Mouse (Mus musculus) T-helper 2 cell (primary cell): ENCODE measurements at regions not wholly inside any gene's neighbourhood (a gene's known extent, or its start where the extent isn't known, plus 50 kb on each side); places are given as distances from the start of the nearest gene placed in this dataset.
"Not testable (repeated sequence)": the region's sequence is repeated elsewhere in the genome, so short reads cannot be mapped to it uniquely, and the experiment has no call there.

Experiments
- in situ Hi-C: fragments of 300-600 bp; cut with MboI, MseI; formaldehyde crosslinking; loops from one replicate; pipeline ENCODE4 v1.15.1; 2025; ENCODE audit warnings: high pct_unique_total_duplicates

DNA sequence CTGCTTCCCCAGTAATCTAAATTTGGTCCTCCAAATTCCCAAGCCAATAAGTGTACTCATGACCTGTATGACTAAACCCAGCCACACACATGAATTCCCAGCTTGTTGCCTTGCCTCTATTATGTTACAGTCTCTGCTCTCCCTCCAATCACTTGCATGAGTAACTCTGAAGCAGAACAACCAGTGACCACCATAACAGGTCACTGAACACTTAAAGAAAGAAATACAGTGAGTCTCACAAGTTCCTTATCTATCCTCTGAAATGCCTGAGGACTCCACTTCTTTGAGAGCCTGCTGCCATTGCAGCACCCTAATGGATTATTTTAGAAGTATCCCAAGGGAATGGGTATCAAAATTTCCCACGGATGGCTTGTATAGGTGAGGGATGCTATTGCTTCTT is 909.7 kb downstream of the Sorcs3 start:
- in situ Hi-C loops: no loop called here

DNA sequence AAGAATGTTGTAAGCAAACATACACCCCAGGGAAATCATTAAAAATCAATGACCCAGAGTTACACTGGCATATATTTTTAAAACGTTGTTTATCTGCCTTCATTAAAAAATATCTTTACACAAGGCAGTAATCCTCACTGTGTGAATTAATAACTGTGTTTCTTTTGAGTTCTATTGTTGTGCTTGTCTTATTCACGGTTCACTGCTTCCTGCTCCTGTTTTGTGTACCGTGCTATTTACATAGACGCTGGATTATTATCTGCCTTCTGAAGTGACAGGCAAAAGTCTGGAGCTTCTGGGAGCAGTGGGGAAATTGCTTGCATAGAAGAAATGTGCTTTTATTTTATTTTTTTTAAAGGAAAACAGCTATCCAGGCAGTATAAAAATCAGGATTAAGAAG is 925.8 kb downstream of the Sorcs3 start:
- in situ Hi-C loops: no loop called here

DNA sequence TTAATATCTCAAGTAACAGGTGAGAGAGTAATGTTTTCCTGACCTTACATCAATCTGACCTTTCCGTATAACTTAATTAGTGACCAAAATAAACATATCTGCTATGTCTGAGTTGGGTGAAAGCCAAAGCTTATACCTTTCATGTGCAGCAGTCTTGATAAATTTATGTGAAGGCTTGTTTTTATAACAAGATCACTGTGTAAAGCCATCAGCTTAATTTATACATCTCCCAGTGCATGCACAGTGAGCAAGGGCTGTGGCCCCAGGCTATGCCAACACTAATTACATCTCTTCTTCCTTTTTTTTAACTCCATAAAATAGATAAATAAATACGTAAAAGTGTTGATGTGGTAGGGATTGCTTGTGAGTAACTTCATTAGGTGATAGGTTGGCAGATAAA is 966.3 kb downstream of the Sorcs3 start:
- in situ Hi-C loops: no loop called here

DNA sequence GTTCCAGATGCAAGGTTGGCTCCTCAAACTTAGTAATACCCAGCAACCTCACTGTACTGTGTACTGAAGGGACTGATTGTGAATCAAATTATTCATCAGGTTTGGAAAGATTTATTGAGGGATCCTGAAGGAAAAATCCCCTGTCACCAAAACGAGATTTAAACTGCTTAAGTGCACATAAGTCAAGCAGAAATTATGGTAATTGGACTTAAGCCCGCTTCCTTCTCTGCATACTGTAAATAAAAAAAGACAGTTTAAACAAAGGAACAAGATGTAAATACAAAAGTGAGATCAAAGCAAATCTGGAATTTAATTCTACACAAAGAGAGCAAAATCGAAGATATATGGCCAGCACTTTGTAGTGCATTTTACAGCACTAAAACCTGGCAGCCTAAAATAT is 1002.1 kb downstream of the Sorcs3 start:
- in situ Hi-C loops: no loop called here

DNA sequence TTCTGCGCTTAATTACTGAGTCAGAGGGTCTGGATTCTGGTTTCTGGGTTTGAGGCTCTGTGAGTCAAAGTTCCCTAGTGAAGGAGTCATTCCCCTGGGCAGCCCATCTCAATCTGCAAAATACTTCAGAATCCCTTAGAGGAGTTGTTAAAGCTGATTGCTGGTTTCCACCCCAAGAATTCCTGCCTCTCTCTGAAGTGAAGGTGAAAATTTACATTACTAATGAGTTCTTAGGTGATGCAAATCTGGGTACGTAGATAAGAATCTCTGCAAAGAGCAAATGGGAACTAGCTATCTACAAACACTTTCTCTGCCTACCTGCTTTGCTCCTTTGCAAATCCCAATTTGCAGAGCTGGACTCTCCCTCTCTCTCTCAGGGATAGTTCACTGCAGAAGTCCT is 1036.8 kb downstream of the Sorcs3 start:
- in situ Hi-C loops: no loop called here

DNA sequence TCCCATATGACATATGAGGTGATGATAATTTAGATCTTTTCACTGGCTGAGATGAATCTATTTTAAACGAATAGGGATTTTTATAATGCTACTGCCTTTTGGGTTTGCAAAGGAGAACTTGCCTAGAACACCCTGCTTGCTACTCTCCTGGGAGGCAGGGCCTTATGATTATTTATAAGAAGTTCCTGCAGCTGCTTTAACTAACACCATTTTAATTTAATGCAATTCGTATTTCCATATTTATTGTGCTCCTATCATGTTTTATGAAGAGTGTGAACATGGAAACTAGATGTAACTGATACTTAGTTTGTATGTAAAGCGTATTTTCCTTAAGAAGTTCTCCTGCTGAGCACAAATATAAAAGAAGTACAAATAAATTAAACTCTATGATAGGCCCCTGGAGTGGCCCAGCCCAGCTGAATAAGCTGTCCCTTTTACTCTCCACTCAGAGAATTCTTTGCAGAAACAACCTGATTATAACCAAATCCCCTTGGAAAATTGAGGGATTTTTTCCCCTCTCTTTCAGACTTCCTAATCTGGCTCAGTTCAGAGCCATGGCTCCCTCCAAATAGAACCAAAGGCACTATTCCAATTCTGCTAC is 1039.4 kb downstream of the Sorcs3 start:
- in situ Hi-C loops: no loop called here

DNA sequence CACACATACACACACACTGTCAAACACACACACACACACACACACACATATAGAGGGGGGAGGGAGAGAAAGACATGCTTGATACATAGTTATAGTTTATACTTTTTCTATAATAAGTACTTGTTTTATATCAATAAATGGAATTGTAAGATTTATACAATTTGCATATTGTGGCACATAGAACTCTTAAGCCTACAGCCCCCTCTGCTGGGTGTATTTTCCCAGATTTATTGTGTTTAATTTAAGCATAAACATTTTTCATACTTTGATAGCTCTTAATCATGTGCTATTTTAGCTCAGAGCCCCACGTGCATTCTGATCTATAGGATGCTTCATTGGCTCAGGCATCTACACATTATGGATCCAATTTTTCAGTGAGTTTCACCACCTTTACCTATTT is 1058.8 kb downstream of the Sorcs3 start:
- in situ Hi-C loops: no loop called here

DNA sequence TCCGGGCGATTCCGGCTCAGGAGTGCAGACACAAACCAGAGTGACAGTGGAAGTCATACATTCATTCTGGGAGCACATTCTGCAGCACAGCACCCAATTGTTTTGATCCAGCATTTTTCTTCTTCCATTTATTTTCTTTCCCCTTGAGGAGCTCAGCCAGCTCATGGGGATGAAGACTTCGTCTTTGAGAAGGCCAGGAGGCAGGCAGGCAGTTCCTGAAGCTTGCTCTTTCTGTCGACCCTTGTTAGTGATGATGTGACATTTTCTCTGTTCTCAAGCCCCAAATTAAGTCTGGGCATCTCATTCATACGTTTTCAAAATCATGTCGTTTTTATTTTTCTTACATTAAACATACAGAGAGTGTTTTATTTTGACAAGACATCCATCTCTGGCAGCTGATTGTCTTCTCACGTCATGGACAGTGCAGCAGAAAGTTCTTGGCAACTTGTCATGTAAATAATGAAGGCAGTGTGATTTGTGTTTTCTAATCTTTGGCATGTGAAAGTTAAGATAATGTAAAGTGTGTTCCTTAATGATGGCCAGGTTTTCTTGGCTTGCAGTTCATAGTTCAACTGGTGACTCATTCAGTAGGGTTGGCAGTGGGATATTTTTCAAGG is 1062.1 kb downstream of the Sorcs3 start:
- in situ Hi-C loops: no loop called here

DNA sequence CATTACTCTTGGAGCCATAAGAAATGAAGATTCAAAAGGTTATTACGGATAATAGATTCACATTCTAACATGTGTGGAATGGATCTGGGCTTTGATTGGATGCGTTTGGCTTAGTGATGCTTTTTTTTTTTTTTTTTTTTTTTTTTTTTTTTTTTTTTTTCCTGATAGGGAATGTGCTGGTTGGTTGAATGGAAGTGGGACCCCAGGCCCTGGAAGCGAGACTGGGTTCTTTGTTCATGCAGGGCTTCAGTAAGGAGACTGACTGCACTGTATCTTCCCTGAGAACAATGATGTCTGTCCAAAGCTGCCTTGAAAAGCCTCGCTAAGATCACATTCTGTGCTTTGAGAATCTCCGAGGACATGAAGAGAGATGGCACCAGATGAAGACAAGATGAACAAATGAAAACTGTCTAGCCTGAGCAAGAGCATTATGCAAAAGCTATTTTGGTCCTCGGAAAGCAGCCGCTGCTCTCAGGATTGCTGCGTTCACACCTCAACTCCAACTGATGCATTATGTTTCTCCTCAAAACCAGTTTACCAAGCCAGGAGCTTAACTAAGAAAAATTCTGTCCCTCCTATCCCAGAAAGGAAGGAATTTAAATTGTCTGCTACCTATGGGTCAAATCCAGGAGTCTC is 1076.9 kb downstream of the Sorcs3 start:
- in situ Hi-C loops: no loop called here

DNA sequence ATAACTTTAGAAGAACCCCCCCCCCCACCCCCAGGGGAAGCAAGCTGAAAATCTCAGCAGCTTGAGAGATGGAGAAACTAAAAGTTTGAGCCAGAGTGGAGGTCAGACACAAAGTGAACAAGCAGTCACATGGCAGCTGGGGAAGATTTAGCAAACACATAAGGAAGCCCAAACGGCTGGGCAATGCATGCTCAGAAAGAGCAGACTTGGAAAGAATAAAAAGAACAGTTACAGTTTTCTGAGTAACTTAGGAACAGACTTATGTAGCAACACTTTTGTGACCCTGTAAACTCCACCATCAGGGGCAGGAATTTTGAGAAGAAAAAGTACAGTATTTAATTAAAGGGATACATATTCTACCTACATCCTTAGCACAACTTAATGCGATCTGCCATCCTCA is 1089.2 kb downstream of the Sorcs3 start:
- in situ Hi-C loops: no loop called here

DNA sequence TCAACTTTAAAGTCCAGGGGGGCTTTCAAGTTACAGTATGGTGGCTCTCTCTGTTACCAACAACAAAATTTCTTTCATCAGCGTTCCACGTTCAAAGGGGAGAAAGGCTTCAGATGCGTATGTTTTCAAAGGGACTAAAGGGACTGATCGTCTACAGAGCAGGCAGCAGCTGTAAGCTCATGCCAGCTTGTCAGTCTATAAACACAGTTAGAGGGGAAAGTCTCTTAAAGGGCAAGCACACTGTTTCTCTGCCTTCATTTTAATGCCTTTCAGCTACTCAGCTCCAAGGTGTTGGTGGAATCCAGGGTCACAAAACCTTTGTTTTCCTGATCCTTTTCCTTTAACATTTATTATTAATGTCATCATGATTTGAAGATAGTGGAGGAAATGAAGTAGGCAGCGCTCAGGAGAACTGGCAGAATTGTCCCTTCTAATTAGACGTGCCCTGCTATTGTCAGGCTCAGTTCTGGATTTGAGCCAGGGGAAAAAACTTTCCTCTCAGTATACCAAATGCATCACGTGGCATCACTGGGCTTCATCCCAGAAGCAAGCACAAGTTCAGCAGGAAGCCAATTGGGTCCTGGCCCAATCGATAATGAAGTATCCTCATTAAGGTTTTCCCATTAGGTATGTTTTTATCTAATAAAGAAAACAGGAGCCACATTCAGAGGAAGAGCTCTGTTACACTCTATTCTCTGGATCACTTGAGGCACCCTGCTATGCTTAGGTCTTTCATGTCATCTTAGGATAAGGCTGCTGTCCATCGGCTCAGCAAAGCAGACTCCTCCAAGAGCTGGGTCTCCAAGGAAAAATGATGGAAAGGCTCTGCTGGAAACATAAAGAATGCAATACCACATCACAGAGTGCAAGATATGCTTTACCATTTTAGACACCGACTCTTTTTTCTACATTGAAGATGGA is 1093.8 kb downstream of the Sorcs3 start:
- in situ Hi-C loops: no loop called here

DNA sequence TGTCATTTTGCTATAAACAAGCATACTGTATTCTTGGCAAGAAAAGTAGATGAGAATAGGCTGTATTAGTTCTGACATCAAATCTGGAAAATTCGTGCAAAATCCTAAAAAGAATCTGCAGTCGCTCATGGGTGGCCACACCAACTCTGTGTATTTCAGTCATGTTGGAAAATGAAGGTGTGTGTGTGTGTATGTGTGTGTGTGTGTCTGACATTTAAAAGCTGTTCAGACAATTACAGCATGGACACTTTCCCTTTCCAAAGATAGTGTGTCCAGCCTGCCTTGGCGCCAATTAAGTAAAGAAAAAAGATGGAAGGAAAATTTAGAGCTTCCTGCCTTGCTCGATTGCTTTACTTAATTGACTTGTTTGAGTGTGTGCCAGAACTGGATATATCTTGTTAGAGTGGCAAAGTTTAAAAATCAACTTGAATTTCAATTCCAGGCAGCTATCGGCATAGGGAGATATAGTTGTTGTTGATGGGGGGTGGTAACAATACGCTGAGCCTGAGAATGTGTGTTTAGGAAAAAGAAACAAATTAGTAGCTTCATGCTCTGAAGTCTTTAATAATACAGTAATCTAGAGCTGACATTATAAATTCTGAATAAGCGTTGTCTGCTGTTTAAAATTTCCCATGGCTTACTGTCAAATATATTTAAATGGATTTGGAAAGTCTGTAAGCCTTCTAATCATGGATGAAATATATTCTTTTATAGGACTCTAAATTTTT is 1095.7 kb downstream of the Sorcs3 start:
- in situ Hi-C loops: no loop called here

DNA sequence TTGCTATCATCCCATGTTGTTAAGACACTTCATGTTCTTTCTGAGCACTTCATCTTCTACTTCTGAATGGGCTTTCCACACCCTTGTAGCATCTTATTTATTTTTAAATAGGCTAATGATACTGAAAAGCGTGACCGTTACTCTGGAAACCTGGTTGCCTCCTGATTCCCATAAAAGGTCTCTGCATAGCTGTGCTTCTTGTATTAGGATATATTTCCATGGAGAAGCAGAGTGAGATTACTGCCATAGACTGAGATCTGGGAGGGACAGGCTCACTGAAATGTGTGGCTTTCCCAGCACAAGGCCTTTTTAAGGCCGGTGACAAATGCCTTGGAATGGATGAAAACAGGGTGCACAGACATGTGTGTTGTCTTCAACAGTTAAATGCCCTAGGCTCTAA is 1100.0 kb downstream of the Sorcs3 start:
- in situ Hi-C loops: no loop called here

DNA sequence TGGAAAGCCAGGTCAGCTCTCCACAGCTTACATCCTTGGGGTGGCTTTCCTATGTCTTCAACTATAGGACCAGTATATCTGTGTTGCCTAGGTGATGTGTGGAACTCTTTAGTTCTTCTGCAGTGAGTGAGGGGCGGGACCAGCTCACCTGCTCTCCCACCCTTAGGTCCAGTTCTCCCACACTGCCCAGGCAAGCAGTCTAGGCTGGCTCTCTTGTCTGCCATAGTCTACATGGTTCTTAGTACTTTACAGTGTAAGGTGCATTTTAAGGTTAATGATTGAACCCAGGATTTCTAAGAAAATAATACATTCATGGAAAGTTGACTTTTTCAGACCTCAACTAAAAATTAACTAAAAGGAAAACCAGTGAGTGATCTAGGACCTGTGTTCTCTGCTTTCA is 1108.4 kb downstream of the Sorcs3 start:
- in situ Hi-C loops: no loop called here

DNA sequence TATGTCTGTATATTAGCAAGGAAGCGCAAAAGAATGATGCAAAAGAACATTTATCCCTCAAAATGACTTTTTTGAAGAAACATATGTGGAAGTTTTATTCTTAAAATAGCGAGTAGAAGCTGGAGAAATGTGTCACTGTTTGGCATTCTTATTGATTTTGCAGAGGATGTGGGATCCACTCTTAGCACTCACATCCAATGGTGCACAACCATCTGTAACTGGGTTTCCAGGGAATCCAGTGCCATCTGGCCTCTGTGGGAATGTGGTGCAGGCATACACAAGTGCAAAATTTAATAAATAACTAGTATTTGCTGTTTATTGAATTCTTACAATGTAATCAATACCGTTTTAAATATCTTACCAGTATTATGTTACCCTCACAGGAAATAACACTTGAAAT is 1153.8 kb downstream of the Sorcs3 start:
- in situ Hi-C loops: no loop called here

DNA sequence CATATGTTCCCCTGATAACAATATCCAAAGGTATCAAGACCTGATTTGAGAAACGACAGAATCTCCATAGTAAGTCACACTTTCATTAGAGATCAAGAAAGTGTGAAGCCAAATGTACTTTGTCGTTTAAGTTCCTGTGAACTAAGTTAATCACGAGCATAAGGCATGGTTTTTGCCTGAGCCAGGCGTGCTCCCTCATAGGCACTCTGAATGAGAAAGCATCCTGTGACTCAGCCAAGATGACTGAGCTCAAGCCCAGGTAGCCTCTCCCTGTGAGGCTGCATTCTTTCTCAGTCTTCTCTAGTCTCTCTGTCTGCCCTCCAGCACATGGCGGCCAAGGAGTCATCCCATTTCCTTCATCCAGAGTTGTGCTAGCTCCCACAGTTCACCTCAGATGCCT is 1154.9 kb downstream of the Sorcs3 start:
- in situ Hi-C loops: no loop called here

DNA sequence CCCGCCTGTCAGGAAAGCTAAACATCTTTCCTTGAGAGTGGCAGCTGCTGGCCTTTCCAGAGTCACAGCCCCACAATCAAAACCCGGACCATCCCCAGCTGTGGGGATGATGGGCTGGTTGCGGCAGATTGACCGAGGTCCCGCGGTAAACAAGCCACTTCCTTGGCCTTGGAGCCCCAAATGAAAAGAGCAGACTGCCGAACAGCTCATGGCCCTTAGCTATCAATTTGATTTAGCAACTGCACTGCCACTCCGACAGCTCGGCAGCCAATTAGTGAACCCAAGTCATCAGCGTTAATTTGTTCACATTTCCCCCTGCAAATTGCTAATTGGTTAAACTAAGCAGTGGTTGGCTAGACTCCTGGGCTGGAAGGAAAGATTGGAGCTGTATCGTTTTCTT is 1155.3 kb downstream of the Sorcs3 start:
- in situ Hi-C loops: not testable (repeated sequence)

DNA sequence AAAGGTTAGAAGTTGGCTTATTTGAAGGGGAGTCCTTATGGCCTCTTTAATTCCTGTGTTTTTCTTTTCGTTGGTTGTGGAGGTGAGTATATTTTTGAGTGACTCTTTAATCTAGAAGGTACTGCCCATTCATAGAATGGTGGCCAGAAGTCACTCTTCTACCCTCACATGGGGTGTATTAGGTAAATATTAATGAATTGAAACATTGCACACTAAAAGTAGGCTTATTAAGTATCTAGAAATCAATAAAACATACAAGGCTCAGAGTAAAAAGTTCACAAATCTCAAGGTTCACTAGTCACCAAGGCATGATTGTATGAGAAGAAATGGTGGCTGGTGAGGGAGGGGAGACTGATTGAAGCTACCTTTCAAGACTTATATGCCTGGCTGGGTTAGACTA is 1167.1 kb downstream of the Sorcs3 start:
- in situ Hi-C loops: no loop called here

DNA sequence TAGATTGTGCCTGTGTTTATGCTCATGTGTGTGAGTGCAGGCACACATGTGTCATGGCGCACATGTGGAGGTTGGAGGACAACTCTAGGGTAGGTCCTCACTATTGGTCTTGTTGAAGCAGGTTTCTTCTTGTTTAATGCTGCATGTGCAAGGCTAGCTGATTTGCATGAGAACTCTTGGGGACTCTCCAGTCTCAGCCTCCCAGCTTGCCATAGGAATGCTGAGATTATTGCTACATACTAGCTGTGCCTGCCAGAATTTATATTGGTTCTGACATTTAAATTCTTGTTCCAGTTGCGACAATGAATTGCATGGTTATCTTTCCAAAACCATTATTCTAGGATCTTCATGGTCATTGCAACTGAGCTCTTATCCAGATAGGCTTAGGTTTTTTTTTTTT is 1168.5 kb downstream of the Sorcs3 start:
- in situ Hi-C loops: no loop called here

DNA sequence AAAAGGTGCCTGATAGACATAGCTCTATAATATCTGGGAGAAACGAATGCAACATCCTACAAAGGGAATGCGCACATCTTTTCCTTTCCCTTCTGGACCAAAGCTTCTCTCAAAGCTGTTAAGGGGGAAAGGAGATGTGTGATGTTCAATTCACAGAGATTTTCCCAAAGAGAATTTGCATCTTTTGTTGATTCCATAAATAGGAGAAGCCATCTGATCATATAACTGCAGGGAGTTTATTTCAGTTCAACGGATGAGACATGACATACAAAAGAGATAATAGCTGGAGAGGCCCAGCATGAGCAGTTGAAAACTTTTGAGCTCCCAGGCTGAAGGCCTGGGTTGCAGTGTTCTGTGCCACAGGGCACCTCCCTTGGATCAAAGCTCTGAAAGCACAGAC is 1169.1 kb downstream of the Sorcs3 start:
- in situ Hi-C loops: no loop called here

DNA sequence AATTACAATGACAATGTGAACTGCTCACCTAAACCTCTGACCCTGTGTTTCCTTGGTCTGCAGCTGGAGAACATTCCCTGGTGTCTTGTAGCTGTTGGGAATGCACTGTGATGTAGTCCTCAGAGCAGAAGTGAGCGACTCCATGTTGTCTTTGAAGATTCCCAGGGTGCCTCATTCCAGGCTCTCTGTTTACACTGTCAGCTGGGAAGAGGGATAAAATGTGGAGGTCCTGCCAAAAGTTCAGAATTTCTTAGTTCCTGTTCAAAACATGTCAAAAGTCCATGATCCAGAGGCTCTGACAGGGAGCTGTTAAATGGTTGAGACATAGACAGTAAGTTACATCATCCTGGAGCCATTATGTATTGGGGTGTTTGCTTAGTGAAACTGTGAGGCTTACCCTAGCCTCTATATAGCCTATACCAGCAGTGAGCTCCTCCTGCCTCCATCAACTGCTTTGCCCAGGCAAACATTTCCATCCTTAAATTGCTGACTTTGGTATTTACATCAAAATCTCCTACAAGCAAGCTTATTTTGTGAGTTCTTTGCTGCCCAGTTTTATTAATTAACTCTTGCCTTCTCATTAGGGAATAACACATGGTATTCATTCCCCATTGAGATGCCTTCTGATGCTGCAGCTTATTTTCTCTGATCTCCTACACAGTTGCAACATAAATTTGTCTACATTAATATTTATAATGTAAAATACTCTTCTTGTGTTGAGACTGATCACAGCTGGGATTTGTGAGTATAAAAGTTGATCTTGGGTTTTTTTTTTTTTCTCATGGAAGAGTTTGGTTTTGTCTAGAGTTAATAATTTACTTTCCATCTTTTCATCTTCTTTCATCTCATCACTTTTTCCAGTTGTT is 1170.2 kb downstream of the Sorcs3 start:
- in situ Hi-C loops: no loop called here
